Mouse (Mus musculus): ENCODE measurements around the gene Ikbip.
A peak's percentile ranks its signal among the peaks of the same experiment; 100 is the strongest.

The Ikbip gene

DNA sequence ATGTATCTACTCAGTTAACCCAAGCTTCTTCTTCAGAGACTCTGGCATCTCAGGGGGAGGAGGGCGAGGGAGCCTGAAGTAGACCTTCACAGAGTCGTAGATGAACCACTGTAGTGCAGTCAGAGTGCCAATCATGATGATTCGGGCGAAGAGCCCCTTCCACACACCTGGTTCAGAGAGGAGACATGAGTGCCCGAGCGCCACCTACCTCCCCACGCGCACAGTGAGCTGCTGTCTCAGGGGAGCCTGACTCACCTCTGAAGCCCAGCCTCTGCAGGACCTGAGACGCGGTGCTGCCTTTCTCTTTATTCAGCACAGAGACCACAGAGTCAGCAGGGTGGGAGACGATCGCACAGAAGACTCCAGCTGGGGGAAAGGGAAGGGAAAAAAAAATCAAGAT, 34.2 kb downstream of the Ikbip start:
- DNase-seq (ENCODE audit: low read depth) = no peak

DNA sequence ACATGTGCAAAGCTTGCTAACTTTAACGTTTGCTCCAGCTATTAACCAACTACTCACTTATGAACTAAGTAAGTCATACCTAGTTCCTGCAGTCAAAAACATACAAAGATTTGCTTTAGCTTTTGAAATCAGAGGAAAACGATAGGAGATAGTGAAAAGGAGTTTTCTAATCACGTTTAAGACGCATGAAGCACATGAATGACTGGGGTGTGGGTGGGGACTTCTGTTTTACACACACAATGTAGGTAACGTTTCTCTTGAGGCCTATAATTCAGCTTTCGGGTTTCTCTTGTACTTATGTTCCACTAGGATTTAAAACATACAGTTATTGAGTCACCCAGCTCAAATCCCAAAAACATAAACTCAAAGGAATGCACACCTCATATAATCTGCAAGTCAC, 39.9 kb downstream of the Ikbip start:
- DNase-seq (ENCODE audit: low read depth) = no peak

DNA sequence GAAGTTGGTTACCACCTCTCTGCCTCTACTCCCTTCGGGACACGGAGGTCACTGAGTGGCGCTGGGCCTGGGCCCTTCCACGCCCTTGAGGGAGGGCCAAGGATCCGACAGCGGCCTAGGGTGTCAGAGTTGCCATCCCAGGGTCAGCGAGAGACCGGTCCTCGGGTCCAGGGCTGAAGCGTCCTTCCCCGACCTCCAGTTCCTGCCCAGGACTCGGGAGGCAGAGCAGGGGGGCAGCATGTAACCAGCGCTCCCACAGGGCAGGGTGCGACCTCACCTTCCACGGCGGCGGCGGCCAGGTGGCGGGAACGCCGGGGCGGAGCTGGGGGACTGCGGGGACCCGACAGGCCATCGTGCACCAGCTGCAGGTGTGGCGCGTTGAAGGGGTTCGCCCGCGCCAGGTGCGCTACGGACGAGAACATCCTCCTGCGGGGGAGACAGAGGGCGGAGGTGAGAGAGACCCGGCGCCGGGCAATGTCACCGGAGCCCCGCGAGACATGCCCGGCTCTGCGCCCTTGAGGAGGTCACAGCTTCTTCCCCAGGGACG, 40.6 kb downstream of the Ikbip start:
- no peak for DNase-seq (ENCODE audit: low read depth)

DNA sequence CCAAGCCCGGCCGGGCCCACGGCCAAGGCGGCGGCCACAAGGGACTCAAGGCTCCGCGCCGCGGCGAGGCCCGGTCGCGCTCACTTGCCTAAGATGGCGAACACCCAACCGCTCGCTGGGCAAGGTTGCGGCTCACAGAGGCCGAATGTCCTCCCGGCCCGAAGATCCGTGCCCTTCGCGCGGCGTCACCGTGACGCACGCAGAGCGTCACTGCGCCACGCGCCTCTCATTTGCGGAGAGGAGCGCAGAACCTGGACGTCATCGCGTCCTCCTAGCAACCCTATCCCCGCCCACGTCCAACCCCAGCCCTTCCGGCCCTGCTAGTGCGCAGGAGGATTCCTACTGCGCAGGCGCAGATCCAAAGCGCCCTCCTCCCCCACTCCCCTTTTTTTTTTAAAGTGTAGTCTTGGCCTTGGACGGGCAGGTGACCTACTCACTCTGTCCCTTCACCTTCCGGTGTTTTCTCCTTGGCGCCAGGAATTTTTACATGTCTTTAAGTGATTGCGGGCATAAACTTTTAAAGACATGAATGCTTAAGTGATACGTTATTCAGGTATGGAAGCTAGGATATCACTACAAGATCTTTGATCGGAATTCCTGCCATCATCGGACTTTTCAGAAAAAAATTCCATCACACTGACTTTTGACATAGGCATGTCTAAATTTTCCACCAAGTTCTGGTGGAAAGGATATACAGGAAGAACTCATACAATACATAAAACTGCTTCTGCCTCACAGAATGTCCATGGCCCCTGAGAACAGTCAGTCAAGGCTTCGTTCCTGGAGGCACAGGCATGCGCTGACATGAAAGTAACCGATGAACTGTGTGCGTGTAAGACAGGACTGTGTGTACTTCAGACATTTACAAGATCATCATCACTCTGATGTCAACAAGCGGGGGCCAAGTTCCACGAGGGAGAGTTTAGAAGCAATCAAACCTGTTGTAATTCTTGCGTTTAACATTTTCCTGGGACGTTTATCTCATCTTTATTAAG, 41.4 kb downstream of the Ikbip start, which contains the start of gene Slc25a3:
TSS of gene Slc25a3 (minus strand) at position 232 of the 995 bp plus-strand sequence.
- DNase-seq (ENCODE audit: low read depth) = peak; percentile 96

DNA sequence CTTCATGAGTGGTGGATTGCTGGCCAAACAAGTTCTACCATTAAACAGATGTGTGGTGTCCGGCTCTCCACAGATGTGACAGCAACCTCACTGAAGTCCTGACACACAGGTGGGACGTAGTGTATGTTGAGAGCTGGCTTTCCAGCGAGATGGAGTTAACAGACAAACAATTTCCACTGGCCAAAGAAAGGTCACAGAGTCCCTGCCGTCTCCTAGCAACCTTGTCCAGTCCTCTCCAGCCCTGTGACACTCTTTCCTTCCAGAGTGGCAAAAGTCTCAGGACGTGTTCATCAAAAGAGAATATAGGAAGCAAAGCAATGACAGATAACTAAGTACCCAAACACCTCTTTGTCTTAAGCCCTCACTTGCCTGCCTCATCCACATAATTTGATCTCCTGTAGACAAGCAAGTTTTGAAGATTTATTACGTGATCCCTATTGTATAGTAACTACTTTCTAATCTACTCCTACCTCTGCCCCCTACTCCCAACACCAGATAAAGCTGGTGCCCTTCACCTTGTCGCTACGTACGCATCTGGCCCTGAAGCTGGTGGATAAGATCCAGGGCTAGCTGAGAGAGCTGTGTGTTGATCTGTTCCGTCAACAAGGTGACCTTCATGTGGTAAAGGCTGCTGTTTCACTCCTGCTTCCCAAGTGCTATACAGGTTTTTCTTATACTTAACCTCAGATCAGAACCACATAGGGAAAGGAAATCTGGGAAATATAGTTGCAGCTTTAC, 44.0 kb downstream of the Ikbip start:
- DNase-seq (ENCODE audit: low read depth) = no peak

DNA sequence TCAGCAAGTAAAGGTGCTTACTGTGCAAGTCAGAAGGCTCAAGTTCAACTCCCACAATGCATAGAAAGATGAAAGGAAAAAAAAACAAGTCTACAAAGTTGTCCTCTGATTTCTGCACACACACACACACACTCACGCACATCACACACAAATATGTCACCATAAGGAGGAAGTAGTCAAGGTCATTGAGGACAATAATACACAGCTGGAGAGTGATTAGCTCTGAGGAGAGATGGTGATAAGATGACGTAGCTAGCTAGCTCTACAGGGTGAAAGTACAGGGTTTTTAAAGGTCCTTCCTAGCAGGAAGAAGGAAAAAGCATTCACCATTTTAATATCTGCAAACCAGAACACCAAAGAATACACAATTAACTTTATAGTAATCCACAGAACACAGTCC, 44.7 kb downstream of the Ikbip start:
- no peak for DNase-seq (ENCODE audit: low read depth)

DNA sequence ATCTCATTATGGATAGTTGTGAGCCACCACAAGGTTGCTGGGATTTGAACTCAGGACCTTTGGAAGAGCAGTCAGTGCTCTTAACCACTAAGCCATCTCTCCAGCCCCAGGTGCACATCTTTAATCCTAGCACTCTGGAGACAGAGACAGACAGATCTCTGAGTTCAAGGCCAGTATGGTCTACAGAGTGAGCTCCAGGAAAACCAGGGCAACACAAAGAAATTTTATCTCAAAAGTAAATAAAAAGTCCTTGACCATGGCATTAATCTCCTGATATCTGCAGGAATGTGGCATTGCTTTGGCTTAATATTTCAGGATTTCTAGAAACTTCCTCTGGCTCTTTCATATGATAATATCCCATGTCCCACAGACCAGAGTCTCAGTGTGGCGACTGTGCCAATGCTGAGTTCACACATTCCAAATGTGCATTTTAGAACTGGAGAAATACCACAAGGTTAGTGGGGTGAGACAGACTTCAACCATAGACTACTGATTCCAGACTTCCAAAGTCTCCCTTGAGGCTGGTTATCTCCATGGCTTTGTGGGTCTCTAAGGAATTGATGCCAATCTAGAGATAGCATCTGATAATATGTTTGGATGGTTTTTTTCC, 45.9 kb downstream of the Ikbip start:
- DNase-seq (ENCODE audit: low read depth) = no peak

DNA sequence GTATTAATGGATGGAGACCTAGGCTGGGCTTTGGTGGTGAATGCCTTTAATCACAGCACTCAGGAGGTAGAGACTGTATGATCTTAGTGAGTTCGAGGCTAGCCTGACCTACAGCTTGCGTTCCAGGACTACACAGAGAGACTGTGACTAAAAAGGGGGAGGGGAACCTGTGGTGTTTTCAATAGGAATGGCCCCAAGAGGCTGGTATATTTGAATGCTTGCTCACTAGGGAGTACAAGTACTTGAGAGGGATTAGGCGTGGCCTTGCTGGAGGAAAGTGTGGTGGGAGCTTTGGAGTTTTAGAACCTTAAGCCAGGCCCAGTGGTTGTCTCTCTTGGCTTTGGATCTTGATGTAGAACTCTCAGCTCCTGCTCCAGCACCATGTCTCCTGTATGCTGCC, 48.1 kb downstream of the Ikbip start:
- DNase-seq (ENCODE audit: low read depth) = no peak

DNA sequence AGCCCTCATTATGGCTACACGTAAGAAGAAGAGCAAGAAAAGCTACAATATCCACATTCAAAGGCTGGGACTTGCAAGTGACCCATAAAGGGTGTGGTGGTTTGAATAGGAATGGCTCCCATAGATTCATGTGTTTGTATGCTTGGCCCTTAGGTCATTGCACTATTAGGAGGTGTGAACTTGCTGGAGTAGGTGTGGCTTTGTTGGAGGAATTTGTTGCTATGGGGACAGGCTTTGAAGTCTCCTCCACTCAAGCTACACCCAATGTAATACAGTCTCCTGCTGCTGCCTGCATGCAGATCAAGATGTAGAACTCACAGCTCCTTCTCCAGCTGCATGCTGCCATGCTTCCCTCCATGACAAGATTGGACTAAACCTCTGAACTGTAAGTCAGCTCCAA, 48.8 kb downstream of the Ikbip start:
- no peak for DNase-seq (ENCODE audit: low read depth)

DNA sequence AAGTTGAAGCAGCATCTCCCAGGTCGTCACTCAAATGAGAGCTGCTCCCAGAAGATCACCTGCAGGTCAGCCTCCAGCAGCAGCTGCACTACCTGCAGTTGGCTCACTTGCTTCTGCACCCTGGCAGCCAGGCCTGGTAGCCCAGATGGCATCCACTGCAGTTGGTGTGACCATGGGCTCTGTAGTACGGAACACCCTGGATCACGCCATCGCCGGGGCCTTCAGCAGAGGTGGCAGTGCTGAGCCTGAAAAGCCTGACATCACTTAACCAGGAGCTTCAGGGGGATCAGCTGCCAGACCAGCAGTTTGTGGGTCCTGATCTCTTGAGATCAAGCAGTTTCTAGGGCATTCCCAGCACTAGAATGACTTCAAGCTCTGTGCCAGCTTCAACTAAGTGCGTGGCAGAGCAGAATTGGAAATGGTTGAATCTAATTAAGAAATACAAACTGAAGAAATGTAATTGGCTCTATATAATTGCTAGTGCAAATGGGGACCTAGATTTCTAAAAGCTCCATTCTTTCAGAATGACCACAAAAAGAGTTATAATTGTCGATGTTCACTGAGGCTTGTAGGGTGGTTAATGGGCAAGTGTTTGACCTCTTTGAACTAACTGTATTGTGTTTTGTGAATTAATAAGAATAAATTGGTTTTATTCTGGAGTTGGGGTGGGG, 52.7 kb downstream of the Ikbip start:
- no peak for DNase-seq (ENCODE audit: low read depth)

DNA sequence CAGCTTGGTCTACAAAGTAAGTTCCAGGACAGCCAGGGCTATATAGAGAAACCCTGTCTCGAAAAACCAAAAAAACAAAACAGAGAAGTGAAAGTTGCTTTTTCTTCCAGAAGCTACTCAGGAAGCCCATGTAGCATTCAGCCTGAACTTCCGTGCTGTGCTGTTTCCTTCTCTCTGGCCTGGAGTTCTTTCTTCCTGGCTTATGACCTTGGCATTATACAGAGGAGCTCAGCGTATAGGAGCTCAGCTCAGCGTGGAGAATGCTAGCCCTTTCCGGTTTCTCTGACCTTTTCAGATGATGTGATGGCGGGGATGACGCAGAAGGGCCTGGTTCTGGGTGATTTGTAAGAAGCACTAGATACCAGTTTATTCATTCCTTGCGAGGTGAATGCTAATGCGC, 54.7 kb downstream of the Ikbip start:
- no peak for DNase-seq (ENCODE audit: low read depth)

DNA sequence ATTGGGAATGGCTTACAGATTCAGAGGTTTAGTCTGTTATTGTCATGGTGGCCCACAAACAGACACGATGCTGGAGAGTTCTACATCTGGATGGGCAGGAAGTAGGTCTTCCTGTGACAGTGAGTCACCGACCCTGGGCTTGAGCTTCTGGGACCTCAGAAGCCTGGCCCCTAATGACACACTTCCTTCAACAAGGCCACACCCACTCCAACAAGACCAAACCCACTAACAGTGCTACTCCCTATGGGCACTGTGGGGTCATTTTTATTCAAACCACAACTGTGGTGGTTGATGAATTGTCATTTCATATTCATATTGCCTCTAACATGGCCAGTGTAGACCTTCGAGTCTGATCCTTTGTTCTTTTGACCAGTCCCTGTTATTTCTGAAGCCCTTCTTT, 55.6 kb downstream of the Ikbip start:
- no peak for DNase-seq (ENCODE audit: low read depth)

DNA sequence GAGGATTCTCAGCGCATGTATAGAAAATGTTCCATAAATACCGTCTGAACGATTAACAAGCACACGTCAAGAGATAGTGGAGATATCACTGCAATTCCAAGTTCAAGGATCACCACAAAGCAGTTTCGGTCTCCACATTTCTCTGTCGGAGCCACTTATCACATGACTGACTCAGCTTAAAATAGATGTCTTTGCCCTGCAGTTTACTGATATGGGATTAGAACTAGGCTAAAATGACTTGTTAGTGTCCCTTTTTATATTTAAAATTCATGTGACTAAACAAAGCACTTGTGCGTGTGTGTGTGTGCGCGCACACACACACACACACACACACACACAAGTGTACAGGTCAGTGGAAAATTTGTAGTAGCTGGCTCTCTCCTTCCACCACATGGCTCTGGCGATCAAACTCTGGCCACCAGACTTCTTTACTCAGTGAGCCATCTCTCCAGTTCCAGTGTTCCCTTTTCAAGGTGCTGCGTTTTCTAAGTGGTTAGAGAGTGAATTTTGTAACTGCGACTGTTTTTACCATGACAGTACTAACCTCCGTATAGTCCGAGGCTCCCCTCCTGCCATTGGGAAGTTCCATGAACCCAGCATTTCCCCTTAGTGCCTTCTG, 56.5 kb downstream of the Ikbip start:
- no peak for DNase-seq (ENCODE audit: low read depth)

DNA sequence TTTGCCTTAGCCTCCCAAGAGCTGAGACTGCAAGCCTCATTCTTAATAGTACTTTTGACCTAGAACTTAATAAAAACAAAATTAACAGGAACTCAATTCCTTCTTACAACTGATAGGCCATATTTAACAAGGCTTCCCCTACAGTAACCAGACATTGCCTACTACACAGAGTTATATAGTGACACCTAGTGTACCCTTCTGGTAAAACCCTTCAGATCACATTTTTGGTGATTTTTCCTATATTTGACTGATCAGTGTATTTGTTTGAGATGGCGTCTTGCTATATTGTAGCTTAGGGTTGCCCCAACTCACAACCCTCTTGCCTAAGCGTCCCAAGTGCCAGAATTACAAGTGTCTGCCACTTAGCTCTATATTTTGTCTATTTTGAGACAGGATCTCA, 58.8 kb downstream of the Ikbip start:
- DNase-seq (ENCODE audit: low read depth) = peak; percentile 67

DNA sequence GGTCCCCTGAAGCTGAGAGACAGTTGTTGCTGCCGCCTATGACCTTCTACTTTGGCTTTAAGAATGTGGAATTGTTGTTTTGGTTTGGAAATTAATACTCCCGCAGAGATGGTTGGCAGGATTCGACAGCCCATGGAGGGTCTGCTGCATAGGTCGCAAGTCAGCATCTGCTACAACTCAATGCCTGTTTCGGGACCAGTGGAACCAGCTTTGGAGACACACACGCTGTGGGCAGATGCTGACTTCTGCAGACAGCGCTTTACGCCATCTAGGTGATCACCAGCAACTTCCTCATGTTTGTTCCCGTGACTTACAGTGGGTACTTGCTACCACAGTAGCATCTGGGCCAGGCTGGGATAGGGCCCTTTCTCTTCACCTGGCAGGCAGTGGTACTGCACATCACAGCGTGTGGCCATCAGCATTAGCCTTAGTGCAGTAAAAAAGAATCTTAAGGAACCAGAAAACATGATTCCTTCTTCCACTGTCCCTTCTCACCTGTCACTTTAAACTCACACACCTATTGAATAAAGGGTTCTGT, 60.0 kb downstream of the Ikbip start:
- DNase-seq (ENCODE audit: low read depth) = no peak

DNA sequence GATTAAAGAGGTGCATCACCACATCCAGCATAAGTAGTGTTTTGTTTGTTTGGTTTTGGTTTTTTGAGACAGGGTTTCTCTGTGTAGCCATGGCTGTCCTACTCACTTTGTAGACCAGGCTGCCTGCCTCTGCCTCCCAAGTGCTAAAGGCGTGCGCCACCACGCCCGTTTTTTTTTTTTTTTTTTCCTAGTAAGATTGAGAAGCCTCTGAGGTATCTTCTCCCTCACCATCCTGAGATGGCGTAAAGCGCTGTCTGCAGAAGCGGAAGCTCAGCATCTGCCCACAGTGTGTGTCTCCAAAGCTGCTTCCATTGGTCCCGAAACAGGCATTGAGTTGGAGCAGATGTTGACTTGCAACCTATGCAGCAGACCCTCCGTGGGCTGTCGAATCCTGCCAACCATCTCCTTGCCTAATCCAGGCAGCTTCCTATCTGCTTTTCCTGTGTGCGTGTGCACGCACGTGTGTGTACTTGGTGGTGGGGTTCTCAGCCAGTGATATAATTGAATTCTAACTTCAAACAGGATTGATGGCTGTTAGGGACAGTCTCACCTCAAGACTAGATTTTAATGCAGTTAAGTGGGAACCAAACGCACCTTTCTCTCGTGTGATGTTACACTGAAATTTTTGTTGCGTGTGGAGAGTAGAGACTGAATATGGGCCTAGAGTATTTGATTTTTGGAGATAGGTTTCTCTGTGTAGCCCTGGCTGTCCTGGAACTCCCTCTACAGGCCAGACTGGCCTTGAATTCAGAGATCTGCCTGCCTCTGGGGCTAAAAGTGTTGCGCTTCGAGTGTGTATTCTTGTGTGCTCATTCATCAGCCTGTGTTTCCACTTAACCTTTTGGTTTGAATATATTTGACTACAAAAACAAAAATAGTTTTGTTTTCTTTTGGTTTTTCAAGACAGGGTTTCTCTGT, 60.8 kb downstream of the Ikbip start:
- DNase-seq (ENCODE audit: low read depth) = no peak

DNA sequence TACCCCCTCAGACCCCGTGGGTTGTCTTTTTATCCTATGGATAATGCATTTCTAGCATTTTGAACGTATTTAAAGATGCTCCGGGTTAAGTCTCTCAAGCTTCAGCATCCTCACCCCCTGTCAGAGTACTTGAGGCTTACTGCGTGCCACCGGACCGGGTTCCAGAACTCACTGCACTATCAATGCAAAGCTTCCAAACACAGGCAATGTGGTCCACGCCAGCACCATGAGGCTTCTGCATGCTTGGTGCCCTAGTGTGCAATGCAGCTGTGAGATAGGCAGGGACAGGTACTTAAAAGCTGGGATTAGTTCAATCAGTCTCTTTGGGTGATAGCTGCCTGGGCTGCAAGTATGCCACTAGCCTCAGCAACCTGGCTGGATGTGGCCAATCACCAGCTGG, 62.7 kb downstream of the Ikbip start:
- no peak for DNase-seq (ENCODE audit: low read depth)

Measured in c-Kit-positive CD71-positive TER-119-negative erythroid progenitor cells, embryonic 14.5 days (primary cell).